ENCODE assay signal across 15 mouse cellular contexts in the genomic region with DNA sequence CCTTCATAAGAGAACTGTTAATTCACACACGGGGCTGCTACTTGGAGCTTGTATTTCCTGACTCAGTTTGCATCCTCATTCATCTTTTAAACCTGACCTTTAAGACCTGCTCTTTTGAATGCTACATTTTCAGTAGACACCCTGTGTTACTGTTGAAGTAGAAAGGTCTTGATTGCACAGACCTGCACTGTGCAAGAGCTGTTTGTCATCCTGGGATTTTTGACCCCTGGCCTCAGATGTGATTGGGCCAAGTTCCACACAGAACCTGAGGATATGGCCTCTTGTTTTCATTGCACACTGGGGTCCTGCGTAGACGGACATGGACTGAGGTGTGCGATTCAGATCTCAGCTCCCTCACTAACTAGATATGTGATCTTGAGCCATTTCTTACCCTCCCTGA.
"Had no signal": no experiment of that assay in that cellular context is flagged by ENCODE, and none has a peak within 500 bp of the region (broad histone marks: within the 10 kb centered on the region; RNA-seq: fewer than 3 reads in every experiment).

No protein-coding gene starts in this region.

- H3K9me3 ChIP-seq: hindbrain, embryonic 15.5 days; midbrain, embryonic 10.5 days; neural tube, embryonic 15.5 days had no signal

- H3K36me3 ChIP-seq: hindbrain, embryonic 15.5 days; limb, embryonic 13.5 days; midbrain, embryonic 10.5 days; neural tube, embryonic 15.5 days had no signal

- H3K4me1 ChIP-seq: limb, embryonic 13.5 days; neural tube, embryonic 15.5 days had no signal

- H3K9ac ChIP-seq: hindbrain, embryonic 15.5 days; limb, embryonic 13.5 days; neural tube, embryonic 15.5 days had no signal

- DNase-seq: kidney, adult 8-10 months; kidney, postnatal 36 days; left cerebral cortex, postnatal 4 days; lung, adult 18-20 months; midbrain, embryonic 14.5 days; right cerebral cortex, adult 18-20 months; right cerebral cortex, postnatal 25 days; thymus, adult 2 months; thymus, postnatal 36 days had no signal

- H3K27me3 ChIP-seq: hindbrain, embryonic 15.5 days; limb, embryonic 13.5 days; neural tube, embryonic 15.5 days had no signal

- H3K27ac ChIP-seq: hindbrain, embryonic 15.5 days; layer of hippocampus, adult 2 months; limb, embryonic 13.5 days; midbrain, embryonic 10.5 days; neural tube, embryonic 15.5 days had no signal

- H3K4me3 ChIP-seq: hindbrain, embryonic 15.5 days; layer of hippocampus, adult 2 months; limb, embryonic 13.5 days; midbrain, embryonic 10.5 days; myocyte; neural tube, embryonic 15.5 days had no signal

- H3K4me2 ChIP-seq: hindbrain, embryonic 15.5 days; limb, embryonic 13.5 days; neural tube, embryonic 15.5 days had no signal
